Mouse (Mus musculus) kidney, adult 18-20 months (tissue): ENCODE measurements around the gene Mfap3.
"Not testable (repeated sequence)": the region's sequence is repeated elsewhere in the genome, so short reads cannot be mapped to it uniquely, and the experiment has no call there.

Experiments
- DNase-seq: peaks from one replicate; pipeline ENCODE4 v3.0.0; 2021

Gene Mfap3

DNA sequence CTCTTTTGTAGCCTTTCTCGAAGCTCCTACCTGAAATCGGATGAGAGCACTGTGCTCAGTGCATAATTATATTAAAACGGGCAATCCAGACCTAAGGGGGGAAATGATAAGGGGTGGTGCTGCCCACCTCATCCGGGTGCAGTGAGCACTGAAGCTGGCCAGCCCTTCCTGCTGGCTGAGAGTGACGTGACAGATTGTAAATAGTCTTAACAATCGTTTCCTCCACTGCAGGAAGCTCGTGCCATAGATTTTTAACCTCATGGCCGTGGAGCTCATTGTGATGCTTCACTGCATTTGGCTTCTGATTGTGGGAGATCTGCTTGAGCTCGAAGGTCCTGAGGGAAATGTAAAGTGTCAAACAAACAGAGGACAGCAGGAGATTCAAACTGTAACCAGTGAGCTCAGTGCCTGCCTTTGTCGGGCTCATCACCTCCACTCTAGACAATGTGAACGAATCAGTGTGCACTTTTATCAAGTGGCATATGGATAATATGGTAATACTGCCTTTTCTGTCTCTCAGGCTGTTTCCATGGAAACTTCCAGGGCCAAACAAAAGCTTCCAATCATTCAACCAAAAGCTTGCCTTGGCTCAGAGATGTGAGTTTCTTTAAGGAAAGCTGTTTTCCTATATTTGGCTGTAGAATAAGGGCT is 13.0 kb downstream of the Mfap3 start:
- peak; percentile 7 for DNase-seq

DNA sequence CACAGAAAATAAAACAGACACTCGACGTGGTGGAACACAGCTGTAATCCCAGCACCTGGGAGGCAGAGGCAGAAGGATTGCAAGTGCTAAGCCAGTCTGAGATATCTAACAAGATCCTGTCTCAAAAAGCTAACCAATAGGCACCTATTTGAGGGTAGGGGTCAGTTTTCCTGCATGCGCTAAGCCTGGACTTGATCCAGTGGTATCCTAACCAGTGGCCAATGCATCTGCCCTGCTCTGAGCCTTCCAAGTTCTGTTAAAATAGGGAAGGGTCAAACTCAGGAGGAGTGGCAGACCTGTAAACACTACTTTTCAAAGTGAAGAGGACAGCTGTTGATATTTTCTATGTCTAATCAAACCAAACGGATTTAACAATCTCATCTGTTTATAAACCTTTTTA is 13.8 kb downstream of the Mfap3 start:
- no peak for DNase-seq

DNA sequence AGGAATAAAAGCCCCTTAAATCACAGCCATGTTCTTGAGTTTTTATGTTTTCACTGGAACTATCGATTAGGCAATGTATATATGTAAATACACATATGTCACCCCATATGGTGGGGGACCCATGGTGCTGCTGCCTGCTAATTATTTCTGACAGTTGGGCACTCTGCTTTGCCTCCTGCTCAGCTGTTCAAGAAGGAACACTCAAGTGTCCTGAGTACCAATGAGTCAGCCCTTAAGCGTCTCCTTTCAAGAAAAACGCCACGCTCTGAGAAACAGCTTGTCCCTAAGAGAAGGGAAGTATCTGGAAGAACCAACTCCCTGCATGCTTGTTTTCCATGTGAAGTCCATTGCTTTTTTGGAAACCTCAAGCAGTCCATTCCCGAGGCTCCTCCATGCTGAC is 17.4 kb downstream of the Mfap3 start:
- no peak for DNase-seq

DNA sequence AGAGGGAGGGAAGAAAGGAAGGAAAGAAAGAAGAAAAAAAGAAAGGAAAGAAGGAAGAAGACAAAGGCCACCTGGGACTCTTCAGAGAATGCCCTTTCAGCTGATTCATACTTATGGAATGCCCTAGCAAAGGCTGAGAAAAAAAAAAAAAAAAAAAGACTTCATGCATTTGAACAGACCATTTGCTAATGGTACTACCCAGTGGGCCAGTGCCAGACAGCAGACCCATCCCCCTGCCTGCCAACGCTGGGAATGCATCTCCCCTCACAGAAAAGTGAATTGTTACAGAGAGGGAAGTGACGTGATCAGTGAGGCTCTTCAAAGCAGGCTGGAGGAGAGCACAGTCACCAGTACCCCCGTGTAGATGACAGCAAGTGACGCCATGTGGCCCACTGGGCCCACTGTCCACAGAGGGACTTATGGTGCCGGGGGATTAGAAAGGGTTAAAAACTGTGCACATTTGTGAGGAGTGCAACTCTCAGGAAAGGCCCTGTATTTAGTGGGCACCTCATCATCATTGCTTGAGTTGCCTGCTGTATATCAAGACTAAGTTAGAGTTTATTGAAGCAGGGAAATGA is 21.5 kb downstream of the Mfap3 start:
- no peak for DNase-seq

DNA sequence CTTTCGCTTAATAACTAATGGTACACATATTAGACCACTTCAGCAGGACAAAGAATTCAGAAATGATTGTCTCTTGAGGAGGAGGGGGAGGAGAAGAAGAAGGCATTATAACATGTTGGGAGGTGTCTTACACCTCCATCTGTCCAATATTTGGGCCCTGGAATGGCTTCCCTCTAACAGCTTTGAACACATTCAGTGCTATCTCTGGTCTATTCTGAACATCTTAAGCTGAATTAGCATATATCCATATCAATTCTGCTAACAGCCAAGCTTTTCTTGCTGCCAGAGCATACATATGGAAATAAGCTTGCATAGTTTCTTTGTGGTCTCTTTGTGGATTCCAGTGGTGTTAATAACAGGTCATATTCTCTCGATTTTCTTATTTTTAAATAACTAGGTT is 22.2 kb downstream of the Mfap3 start:
- no peak for DNase-seq

DNA sequence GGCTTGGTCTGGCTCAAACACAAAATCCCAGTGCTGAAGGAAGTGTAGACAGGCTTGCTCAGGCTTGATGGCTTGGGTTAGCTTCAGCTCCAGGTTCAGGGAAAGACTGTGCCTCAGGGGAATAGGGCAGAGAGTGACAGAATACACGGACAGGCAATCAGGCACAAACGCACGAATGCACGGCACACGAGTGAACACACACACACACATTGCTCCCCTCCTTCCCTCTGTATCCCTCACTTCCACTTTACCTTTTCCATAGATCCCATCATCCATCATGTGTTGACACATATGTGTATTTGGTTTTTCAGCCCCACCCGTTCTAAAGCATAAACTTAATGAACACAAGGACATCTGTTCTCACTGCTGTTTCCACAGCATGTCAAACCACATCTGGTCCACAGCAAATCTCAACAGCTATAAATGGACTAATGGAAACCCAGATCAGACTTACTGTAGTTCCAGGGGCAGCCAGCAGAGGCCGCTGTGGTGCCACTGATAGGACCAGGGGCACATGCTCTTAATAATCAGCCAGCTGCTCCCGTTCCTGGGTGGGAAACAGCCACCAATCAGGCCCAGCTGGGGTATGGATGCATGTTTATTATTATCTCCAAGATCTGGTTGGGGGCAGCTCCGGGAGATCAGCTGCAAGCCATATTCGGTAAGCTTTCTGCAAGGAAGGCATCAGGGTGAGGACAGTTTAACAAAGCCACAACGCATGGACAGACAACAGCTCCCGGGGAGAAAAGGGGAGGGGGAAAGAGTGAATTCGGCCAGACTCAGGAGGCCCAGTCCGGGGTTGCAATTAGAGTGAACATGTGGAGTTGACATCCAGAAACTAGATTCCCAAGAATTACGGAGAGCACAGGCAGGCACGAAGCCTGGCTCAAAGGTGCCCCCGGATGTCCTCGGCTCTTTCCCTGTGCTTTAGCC is 30.4 kb downstream of the Mfap3 start:
- DNase-seq, result peak; percentile 83

DNA sequence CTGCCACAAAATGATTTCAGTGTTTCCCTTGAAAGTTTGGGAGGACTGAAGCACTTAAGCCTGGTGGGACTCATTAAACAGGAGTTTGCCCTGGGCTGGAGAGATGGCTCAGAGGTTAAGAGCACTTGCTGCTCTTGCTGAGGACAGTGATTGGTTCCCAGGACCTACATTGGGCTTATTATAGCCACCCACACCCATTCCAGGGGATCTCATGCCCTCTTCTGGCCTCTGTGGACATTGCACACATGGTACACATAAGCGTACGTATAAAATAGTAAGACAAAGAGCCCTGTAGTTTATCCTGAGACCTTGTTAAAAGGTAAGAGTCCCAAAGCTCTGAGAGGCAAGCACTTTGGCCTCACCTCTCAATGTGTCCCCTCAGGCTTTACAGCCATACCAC is 31.8 kb downstream of the Mfap3 start:
- DNase-seq, result no peak

DNA sequence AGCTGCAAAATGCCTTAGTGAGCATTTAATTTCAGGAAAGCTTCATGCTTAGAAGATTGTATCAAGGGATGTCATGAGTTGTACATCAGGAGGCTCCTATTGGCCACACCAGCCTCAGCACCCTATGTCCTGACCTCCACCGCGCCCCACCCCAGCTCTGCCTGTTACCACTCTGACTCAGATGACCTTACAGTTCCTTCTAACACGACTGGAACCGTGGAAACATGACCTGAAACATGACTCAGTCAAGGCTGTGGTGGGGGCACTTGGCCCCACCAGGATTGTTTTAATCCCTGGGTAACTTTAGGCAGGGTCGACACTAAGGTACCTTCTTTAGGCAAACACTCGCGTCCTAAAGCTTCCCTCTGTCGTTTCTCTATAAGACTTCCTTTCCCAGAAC is 32.6 kb downstream of the Mfap3 start:
- no peak for DNase-seq

DNA sequence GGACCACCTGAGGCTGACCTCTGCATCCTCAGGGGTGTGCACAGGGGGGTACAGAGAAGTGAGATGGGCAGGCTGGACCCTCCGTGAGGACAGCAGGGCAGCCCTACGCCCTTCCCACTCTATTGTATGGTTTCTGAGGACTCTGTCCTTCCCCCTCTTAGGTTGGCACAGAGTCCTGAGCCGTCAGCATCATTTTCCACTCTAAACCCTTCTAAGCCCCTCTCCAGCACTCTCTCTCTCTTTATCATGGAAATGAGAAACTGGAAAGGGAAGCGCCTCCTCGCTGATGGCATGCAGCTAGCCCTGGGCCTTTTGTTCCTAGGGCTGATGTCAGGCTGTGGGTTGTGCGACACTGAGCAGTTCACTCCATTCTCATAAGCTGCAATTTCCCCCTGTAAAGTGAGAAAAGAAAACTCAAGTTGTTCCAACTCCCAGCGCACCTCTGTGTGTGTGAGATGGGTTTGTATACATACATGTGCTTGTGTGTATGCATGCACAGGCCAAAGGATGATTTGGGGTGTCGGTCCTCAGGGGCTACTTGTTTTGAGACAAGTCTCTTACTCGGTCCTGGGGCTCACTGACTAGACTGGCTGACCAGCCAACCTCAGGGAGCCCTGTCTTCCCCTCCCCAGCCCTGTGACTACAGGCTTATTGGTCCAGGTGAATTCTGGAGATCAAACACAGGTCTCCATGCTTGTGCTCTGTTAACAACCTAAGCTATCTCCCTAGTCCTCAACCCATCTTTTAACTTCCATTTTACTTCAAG is 34.7 kb downstream of the Mfap3 start:
- no peak for DNase-seq

DNA sequence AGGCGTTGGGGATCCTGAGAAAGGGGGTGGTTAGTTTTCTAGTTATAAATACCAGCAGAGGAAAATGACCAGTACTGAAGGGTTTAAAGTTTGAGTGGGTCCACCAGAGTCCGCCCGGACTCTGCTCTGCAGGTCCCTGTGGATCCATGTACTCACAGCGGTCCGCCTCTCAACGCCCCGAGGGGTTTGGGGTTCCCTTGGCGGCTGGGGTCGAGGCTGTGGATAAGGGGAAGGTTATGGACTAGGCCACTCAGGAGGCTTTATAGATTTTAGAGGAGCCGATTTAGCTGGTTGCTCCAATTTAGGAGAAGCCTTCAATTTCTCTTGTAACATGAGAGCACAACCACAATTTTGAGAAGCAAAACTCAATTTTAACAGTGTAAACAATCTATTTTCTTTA is 39.5 kb downstream of the Mfap3 start:
- not testable (repeated sequence) for DNase-seq

DNA sequence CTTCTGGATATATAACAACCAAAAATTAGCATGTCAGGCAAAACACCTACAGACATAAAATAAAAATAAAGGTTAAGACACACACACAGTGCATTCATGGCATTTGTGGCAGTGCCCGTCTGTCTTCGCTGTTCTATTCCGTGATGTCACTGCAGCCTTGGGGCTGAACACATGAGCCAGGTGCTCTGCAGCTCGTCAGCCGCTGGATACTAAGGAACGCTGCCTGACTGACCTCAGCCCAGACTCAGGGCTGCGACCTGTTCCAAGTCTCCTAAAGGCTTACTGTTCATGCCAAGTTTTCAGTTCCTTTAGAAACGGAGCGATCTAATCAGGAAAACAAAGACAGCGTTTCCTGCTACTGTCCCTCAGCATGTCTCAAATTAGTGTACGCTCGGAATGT is 46.1 kb downstream of the Mfap3 start:
- DNase-seq, result no peak

DNA sequence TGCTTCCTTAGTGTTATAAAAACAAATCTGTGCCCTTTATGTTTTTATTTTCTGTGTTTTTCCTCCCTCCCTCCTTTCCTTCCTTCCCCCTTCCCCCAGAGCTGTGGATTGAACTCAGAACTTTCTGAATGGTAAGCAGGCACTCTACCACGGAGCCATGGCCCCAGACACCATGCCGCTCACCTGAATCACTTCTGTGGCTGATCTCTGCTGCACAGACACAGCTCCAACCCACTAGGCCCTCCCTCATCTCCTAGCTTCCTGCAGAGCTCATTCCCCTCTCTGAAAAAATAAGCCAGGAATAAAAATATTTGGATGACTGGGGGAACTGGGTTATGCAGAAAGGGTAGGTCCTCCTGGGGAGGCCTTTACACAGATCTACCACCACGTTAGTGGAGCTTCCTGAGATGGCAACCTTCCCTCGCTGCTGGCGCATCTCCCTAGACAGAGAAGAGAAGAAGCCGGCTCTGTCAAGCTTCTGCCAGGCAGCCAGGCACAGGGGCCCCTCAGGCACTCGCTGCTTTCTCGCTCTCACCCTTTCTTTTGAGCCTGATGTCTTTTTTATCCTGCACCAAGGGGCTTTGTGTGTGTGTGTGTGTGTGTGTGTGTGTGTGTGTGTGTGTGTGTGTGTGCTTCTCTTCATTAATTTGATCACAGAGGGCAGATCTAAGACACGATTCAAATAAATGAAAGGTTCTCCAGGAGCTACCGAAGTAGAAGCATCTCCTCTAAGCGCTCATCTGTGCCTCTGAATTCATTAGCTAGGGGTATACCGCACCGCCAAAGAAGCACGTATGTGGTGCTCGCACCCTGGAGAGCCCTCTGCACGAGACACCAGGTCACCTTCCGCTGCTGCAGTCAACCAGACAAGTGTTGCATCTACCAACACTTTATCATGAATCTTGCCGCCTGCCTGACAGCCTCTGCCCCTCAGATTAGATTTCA is 47.9 kb downstream of the Mfap3 start:
- no peak for DNase-seq

DNA sequence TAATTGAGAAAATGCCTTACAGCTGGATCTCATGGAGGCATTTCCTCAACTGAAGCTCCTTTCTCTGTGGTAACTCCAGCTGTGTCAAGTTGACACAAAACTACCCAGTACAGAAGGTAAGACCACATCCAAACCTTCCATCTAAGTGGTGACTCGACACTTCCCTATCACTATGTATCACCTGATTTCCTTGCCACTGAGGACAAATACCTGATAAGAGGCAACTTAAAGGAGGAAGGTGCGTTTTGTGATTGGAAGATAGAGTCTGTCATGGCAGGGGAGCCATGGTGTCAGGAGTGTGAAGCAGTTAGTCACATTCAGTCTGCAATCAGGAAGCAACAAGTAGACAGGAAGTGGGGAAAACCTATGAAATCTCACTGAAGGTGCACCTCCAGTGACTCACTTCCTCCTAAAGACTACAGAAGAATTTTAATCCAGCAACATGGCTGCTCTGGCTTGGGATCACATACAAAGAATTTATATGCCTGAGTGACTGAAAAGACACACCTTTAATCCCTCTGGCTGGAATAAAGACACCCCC is 50.6 kb downstream of the Mfap3 start:
- no peak for DNase-seq

DNA sequence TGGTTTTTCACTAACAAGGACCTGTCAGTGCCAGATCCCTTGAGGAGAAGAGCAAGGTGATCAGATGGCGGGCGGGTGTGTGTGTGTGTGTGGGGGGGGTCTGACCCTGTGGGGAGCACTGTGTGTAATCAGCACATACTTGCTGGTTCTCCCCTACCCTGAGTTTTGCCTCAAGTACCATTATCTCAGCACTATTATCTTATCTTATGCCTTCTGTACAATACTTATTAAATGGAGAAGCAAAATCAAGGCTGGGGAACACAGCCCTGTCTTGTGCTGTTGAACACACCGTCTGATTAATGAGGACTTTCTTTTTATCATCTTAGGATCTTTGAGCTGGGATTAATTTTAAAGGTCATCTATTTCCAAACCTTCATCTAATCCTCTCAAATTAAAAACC is 52.6 kb downstream of the Mfap3 start:
- DNase-seq, result no peak

DNA sequence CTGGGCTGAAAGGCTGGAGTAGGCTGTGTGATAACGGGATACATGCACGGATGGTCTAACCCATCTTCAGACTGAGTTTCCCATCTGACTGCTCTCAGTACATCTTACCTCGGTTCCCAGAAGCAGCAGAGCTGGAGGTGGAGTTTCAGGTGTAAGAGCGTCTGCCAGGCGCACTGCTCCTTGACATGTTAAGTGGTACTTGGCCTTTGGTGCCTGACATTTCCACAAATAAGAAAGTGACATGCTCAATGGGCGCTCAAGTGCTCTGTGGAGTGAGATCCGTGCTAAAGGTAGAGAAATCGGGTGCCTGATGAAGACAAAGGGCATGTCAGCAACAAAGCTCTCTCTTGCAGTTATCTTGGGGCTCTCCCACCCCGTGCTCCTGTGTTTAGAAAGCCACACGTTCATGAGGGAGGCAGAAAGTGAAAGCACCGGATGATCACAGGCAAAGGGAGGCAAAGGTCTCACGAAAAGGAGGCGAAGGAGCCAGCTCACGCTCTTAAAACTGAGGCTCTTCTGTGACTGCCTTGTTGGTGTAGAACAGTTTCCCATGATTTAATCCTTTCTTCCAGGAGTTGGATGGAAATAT is 55.3 kb downstream of the Mfap3 start:
- no peak for DNase-seq

DNA sequence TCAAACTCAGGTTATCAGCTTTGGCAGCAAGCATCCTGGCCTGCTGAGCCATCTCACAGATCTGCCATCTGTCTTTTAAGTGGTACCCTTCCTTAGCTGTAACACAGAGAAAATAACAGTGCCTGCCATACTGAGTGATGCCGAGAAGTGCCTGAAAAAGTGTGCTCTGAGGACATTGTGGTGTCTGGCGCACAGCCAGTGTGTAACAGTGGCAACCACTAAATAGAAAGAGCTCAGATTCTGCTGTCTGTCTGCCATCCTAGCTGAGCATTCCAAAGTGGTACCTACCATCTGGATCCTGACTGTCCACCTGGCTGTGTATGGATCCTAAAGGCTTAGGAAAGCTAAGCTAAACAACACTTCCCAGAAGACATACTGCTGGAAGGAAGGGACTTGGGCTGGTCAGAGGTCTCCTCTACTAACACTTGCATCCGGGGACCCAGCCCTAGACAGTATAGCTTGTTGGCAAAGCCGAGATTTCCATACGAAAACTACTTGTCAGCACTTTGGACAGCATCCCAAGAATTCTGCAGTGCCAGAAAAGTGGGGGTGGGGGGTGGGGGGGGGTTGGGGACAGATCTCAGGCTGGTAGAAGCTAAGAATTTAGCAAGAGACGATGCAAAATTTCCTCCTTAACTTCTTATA is 58.5 kb downstream of the Mfap3 start:
- DNase-seq, result no peak

DNA sequence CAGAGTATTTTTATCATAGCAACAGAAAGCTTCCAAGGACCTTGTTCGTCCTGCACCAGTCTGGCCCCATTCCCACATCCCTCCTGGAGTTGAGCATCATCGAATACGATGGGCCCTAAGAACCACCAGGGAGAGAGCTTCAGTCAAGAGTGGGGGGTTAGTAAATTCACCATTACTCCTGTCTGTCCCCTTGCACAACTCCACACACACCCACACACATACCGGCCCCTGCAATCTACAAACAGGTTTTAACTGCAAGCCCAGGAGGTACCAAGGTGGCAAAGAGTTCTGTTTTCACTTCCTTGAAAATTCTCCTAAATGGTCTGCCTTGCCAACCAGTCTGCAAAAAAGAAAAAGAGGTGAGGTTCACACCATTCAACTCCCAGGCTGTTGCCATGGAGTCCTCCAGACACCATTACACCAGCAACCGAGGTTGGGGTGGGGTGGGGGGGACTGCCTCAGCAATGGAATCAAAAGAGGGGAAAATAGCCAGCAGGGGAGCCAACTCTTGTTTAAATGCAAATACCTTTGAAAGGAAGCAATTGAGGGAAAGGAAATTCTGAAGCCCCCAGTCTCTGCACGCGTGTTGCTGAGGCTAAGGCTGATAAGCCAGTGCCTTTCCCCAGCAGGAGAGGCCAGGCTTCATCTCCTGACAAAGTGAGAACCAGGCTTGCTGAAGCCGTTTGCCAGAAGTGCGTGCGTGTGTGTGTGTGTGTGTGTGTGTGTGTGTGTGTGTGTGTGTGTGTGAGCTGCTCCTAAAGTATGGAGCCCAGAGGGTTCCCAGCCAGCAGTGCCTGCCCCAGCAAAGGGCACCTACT is 64.6 kb downstream of the Mfap3 start:
- no peak for DNase-seq
